ENCODE assay signal across 8 mouse cellular contexts in genomic region chr5:146705815-146706408, GRCm38 (mm10).
DNase-seq lines count a peak whose midpoint lies in the region; ATAC-seq and TF ChIP-seq lines count a peak whose summit lies in the region.

No protein-coding gene starts in this region.

- 8% methylated on average over 12 of the region's 12 CpGs for WGBS in heart, embryonic 15.5 days
- WGBS in liver, embryonic 15.5 days (ENCODE audit: insufficient replicate concordance), result 14% methylated on average over 12 of the region's 12 CpGs
- 13% methylated on average over 12 of the region's 12 CpGs for WGBS in neural tube, embryonic 14.5 days

- peak; percentile 53 for ATAC-seq in erythroid progenitor cell, adult 5-6 weeks (replicated peaks; ENCODE audit: low FRiP score, poor library complexity, severe bottlenecking)
- ATAC-seq in heart, embryonic 15.5 days (replicated peaks; ENCODE audit: insufficient number of reproducible peaks, insufficient read depth, low FRiP score, low read depth), result no peak
- no peak for ATAC-seq in liver, embryonic 15.5 days (ENCODE audit: insufficient read depth)
- ATAC-seq in neural tube, embryonic 14.5 days (ENCODE audit: low read depth), result peak; percentile 45; the same call in 1 of the 2 replicates

- no peaks in the 10 kb centered on the region for H3K27me3 ChIP-seq in CH12.LX (replicated peaks)
- H3K27me3 ChIP-seq in heart, embryonic 15.5 days, result no peaks in the 10 kb centered on the region
- H3K27me3 ChIP-seq in liver, embryonic 15.5 days, result no peaks in the 10 kb centered on the region
- H3K27me3 ChIP-seq in neural tube, embryonic 14.5 days (ENCODE audit: control insufficient read depth, insufficient read depth, low read length), result no peaks in the 10 kb centered on the region

- H3K4me3 ChIP-seq in CH12.LX (replicated peaks in 1 of 3; ENCODE audit: low read depth in 2 of 3, low read length in 2 of 3, poor library complexity in 1 of 3), result no peak overlapping the region
- no peak overlapping the region for H3K4me3 ChIP-seq in heart, embryonic 15.5 days
- H3K4me3 ChIP-seq in liver, embryonic 15.5 days (replicated peaks), result no peak overlapping the region
- no peak overlapping the region for H3K4me3 ChIP-seq in neural tube, embryonic 14.5 days (ENCODE audit: low read depth, low read length)

- H3K4me2 ChIP-seq in CH12.LX (ENCODE audit: insufficient read depth, low read depth, poor library complexity, severe bottlenecking), result no peak overlapping the region
- H3K4me2 ChIP-seq in heart, embryonic 15.5 days, result peak overlapping the region; percentile 25; the same call in 1 of the 2 replicates
- no peak overlapping the region for H3K4me2 ChIP-seq in liver, embryonic 15.5 days
- H3K4me2 ChIP-seq in neural tube, embryonic 14.5 days (ENCODE audit: low read depth, low read length), result no peak overlapping the region

- TF ChIP-seq POLR2A in CH12.LX (IDR thresholded peaks at IDR 0.05; ENCODE audit: low read depth, low read length), result no peak

- peaks cover 4 to 22% of the 10 kb centered on the region in 2 experiments; a peak in 2 of 4 replicates for H3K4me1 ChIP-seq in CH12.LX (ENCODE audit: control insufficient read depth in 1 of 2, insufficient read depth in 2 of 2)
- peaks cover 9% of the 10 kb centered on the region for H3K4me1 ChIP-seq in heart, embryonic 15.5 days (replicated peaks)
- H3K4me1 ChIP-seq in liver, embryonic 15.5 days (replicated peaks), result peaks cover 45% of the 10 kb centered on the region
- no peaks in the 10 kb centered on the region for H3K4me1 ChIP-seq in neural tube, embryonic 14.5 days (ENCODE audit: control insufficient read depth, insufficient read depth, low read length)

- dilution Hi-C loops in CH12.LX (cut with MboI; ENCODE audit: extremely low pct_ligation_motif_present, extremely low pct_unique_long_range_greater_than_20kb, low sequenced_read_pairs), result no loop called here

- no peaks in the 10 kb centered on the region for H3K79me2 ChIP-seq in CH12.LX (replicated peaks; ENCODE audit: control insufficient read depth, extremely low read depth, insufficient read depth, poor library complexity, severe bottlenecking)

- no peak for TF ChIP-seq EP300 in CH12.LX (IDR thresholded peaks at IDR 0.05; ENCODE audit: low read length)

- no peaks in the 10 kb centered on the region for H3K9me3 ChIP-seq in CH12.LX (replicated peaks; ENCODE audit: low read length)
- no peaks in the 10 kb centered on the region for H3K9me3 ChIP-seq in heart, embryonic 15.5 days (replicated peaks)
- no peaks in the 10 kb centered on the region for H3K9me3 ChIP-seq in liver, embryonic 15.5 days (replicated peaks)
- H3K9me3 ChIP-seq in neural tube, embryonic 14.5 days (ENCODE audit: control insufficient read depth, low read length), result no peaks in the 10 kb centered on the region

- in situ Hi-C loops in CH12.LX (cut with MboI; ENCODE audit: low pct_ligation_motif_present, low pct_unique_long_range_greater_than_20kb, low sequenced_read_pairs), result loop anchor here (5.0 kb wide), 1 partner anchor 191 kb away; no protein-coding TSS in a partner anchor

- no peak overlapping the region for H3K9ac ChIP-seq in CH12.LX (ENCODE audit: insufficient read depth, low read depth)
- no peak overlapping the region for H3K9ac ChIP-seq in heart, embryonic 15.5 days
- no peak overlapping the region; the same call in 1 of the 2 replicates for H3K9ac ChIP-seq in liver, embryonic 15.5 days
- no peak overlapping the region for H3K9ac ChIP-seq in neural tube, embryonic 14.5 days (replicated peaks; ENCODE audit: low read depth, low read length)

- H3K27ac ChIP-seq in CH12.LX (ENCODE audit: insufficient read depth, low read depth), result no peak overlapping the region
- no peak overlapping the region for H3K27ac ChIP-seq in heart, embryonic 15.5 days
- H3K27ac ChIP-seq in liver, embryonic 15.5 days (replicated peaks), result peak overlapping the region; percentile 53; the same call in 1 of the 2 replicates
- no peak overlapping the region for H3K27ac ChIP-seq in neural tube, embryonic 14.5 days (ENCODE audit: low read depth, low read length)

- peak; percentile 80 to 95 for TF ChIP-seq CTCF in CH12.LX (conservative IDR thresholded peaks at IDR 0.05 in 1 of 2, IDR thresholded peaks at IDR 0.05 in 1 of 2; ENCODE audit: low read depth in 2 of 2, low read length in 2 of 2)

- no peaks in the 10 kb centered on the region for H3K36me3 ChIP-seq in CH12.LX (replicated peaks in 1 of 2; ENCODE audit: control insufficient read depth in 1 of 2, insufficient read depth in 1 of 2, low read length in 1 of 2)
- H3K36me3 ChIP-seq in heart, embryonic 15.5 days, result no peaks in the 10 kb centered on the region
- H3K36me3 ChIP-seq in liver, embryonic 15.5 days (replicated peaks), result no peaks in the 10 kb centered on the region
- no peaks in the 10 kb centered on the region for H3K36me3 ChIP-seq in neural tube, embryonic 14.5 days (ENCODE audit: control insufficient read depth, insufficient read depth, low read length)

- DNase-seq in CH12.LX (ENCODE audit: extremely low read depth), result peak; percentile 85
- peak; percentile 42 for DNase-seq in brain, embryonic 18.5 days (ENCODE audit: low read depth, low spot score)
- peak; percentile 83 to 92 for DNase-seq in kidney, postnatal 25 days
- DNase-seq in testis, postnatal 10 days (ENCODE audit: low spot score), result peak; percentile 94

- TF ChIP-seq RAD21 in CH12.LX (IDR thresholded peaks at IDR 0.05; ENCODE audit: low read depth, low read length), result peak; percentile 94

TF ChIP-seq in CH12.LX, 34 proteins besides CTCF, POLR2A, EP300 and RAD21:
- peak; percentile 97 for TF ChIP-seq SMC3 (IDR thresholded peaks at IDR 0.05; ENCODE audit: low read depth, low read length)
- TF ChIP-seq UBTF (IDR thresholded peaks at IDR 0.05; ENCODE audit: low read depth, low read length), result no peak
- TF ChIP-seq ZC3H11A (IDR thresholded peaks at IDR 0.05; ENCODE audit: low read depth, low read length), result peak; percentile 83

Comparison
In these comparisons a context has a peak if more than half of its experiments do, and no peak if none do; other contexts are left out.
1. DNase-seq: peak in every context shown above with its lines; median percentile 94 in testis, postnatal 10 days; 88 in kidney, postnatal 25 days; 85 in CH12.LX; 42 in brain, embryonic 18.5 days.
2. ATAC-seq: peak in erythroid progenitor cell, adult 5-6 weeks (single experiment) and neural tube, embryonic 14.5 days (single experiment); none in heart, embryonic 15.5 days (single experiment) and liver, embryonic 15.5 days (single experiment).